Mouse (Mus musculus): Measurements from ENCODE around the gene Gm29735.
"Not testable (repeated sequence)": the region's sequence is repeated elsewhere in the genome, so short reads cannot be mapped to it uniquely, and the experiment has no call there.

Gm29735 gene

GRCm38 (mm10) chr7:142157013-142157412 is at the start of gene Gm29735:
Gm29735 (minus strand) TSS chr7:142157113.
- DNase-seq (ENCODE audit: low spot score) = not testable (repeated sequence)

GRCm38 (mm10) chr7:142205488-142205887 is 48.6 kb upstream of the Gm29735 start:
- DNase-seq (ENCODE audit: low spot score) = no peak

DNA sequence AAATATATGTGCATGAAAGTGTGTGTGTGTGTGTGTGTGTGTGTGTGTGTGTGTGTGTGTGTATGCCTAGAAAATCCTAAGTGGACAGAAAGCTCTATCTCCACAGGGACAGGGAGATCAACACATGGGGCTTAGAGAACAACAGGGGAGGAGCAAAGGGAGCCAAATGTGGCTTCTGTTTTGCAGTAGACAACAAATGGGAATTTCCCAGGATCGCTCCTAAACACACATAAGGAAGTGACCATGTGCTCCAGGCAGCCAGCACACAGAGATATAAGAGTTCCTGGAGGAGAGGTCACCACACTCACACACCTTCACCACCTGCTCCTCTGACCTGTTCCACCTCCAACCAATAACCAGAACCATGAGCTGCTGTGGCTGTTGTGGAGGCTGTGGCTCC is 44.2 kb upstream of the Gm29735 start, which contains the start of gene Krtap5-3:
TSS of gene Krtap5-3 (plus strand) at position 301 of the 400 bp plus-strand sequence.
- no peak for DNase-seq (ENCODE audit: low spot score)

DNA sequence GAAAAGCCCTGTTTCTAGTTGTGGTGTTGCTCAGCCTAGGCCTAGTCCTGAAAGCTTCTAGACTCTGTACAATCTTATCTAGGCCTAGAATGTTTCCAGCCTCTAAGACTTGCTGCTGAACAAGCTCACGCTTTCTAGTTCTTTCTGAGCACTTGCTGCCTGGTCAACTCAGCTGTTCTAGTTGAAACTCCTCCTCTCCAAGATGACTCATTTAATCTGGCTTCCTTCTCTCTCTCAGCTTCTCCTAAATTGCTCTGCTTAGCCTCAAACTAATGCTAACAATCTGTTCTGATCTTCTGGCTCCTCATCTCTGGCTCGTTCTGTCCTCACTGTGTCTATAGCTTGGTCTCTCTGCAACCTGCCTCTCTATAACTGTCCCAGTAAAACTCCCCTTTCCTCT is 41.8 kb upstream of the Gm29735 start:
- DNase-seq (ENCODE audit: low spot score) = no peak

GRCm38 (mm10) chr7:142190289-142190688 is 33.4 kb upstream of the Gm29735 start, which contains the start of gene Gm10153:
Gm10153 (minus strand) TSS chr7:142190389.
- no peak for DNase-seq (ENCODE audit: low spot score)

- DNase-seq (ENCODE audit: low spot score) = no peak
Observed at GRCm38 (mm10) chr7:142188156-142188555, 31.2 kb upstream of the Gm29735 start.

DNA sequence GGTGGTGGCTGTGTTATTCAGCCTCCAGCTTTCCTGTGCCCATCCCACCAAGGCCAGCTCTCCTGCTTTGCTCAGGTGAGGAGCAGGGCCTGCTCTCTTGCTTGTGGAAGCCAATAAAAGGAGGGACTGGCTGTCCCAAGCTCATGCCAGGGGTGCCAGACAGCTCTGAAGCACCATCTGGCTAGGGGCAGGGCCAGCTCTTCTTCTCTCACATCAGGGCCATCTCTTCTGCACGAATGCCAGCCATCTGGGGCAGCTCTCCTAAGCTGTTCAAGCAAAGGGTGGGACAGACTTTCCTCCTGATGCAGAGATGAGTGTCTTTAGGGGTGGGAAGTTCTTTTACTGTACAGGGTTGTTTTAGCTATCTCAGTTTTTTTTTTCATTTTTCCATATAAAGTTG is 24.1 kb upstream of the Gm29735 start:
- DNase-seq (ENCODE audit: low spot score) = no peak

GRCm38 (mm10) chr7:142178685-142179084 is 21.8 kb upstream of the Gm29735 start:
- DNase-seq (ENCODE audit: low spot score) = no peak

DNA sequence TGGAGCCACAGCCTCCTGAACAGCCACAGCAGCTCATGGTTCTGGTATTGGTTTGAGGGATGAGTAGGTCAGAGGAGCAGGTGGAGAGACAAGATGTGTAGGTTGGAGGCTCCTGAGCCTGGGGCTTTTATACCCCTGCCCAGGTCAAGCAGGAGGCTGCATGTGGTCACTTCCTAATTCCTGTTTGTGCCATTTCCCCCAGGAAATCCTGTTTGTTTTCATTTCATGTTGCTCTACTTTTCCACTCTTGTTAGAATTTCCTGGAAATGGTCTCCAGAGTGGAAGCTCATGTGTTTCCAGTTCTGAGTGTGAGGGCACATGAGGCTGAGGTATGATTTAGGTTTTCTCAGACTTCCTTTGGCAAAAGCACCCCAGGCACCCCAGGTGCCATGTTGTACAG is 19.0 kb upstream of the Gm29735 start, which contains the start of gene Krtap5-2:
TSS of gene Krtap5-2 (minus strand) at position 101 of the 400 bp plus-strand sequence.
- not testable (repeated sequence) for DNase-seq (ENCODE audit: low spot score)

DNA sequence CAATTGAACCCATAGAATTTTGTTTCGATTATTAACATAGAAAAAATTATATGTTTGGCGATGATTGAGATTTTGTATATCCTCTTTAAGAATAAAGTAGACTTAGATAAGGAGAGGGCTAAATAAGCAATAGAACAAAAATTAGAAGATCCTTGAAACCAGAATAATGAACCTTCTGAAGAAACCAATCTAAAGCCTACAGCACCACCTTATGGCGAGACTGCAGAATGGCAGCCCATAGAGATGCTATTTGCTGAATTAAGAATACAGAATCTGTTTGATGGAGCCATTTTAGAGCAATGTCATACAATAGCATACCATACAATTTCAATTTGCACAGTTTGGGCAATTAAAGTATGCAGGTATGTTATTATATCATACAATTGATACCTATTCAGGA is 12.9 kb upstream of the Gm29735 start:
- DNase-seq (ENCODE audit: low spot score) = no peak

- DNase-seq (ENCODE audit: low spot score) = not testable (repeated sequence)
Observed at GRCm38 (mm10) chr7:142165639-142166038, 8.7 kb upstream of the Gm29735 start, which contains the start of gene Gm4553. Gm4553 (minus strand) TSS chr7:142165739.

GRCm38 (mm10) chr7:142159366-142159765 is 2.5 kb upstream of the Gm29735 start:
- DNase-seq (ENCODE audit: low spot score) = no peak

GRCm38 (mm10) chr7:142155308-142155707 is 1.6 kb downstream of the Gm29735 start:
- DNase-seq (ENCODE audit: low spot score) = no peak

DNA sequence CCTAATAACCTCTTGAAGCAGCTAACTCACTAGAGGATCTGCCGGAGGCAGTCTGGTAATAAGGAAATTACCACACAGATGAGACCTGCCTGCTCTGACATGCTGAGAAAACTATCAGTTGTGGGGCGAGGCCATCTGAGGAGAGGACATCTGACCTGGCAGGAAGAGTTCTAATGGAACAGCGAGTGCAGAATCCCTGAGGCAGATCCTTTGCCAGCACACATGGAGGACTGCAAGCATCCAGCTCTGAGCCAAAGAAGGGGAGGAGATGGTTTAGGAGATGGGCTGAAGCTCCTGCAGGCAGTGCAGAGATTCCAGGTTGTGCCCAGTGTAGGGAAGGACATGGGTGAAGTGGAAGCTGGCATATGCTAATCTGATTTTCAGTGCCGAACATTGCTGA is 4.7 kb downstream of the Gm29735 start:
- no peak for DNase-seq (ENCODE audit: low spot score)

DNA sequence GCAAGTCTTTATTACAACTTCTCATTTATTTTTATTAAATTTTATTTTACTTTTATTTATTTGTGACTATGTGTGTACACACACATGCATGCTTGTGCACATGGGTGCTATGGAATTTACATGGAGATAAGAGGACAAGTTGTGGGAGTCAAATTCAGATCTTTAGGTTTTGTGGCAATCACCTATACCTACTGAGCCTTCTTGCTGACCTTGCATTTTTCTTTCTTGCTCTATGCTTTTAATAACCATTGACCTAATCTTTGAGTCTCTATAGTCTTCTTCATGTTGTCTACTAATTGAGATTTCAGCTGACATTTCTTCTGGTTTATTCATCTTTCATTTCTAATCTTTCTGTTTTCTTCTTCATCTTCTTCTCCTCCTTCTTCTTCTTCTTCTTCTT is 8.3 kb downstream of the Gm29735 start:
- DNase-seq (ENCODE audit: low spot score) = no peak

- DNase-seq (ENCODE audit: low spot score) = peak; percentile 18
Observed at GRCm38 (mm10) chr7:142146033-142146432, 10.9 kb downstream of the Gm29735 start.

DNA sequence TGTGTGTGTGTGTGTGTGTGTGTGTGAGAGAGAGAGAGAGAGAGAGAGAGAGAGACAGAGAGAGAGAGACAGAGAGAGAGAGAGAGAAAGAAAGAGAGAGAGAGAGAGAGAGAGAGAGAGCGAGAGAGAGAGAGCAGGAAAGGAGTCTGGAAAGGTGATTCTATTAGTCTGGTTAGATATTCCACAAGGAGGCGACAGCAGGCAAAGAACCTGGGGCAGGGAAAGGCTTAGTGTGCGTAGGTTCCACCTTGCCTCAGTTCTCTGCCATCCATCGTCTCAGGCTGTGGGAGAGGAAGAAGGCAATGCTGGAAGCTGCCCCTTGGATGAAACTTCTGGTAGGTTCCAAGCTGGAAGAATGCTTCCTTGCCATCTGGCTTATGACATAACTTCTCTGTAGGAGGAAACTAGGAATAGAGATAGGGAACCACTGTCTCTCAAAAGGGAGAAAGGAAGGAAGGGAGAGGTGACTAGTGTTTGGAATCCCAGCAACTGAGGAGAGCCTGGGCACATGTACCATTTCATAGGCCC is 11.4 kb downstream of the Gm29735 start:
- no peak for DNase-seq (ENCODE audit: low spot score)

GRCm38 (mm10) chr7:142144507-142144906 is 12.4 kb downstream of the Gm29735 start, which contains the start of gene Gm45337:
Gm45337 (minus strand) TSS chr7:142144607.
- no peak for DNase-seq (ENCODE audit: low spot score)

DNA sequence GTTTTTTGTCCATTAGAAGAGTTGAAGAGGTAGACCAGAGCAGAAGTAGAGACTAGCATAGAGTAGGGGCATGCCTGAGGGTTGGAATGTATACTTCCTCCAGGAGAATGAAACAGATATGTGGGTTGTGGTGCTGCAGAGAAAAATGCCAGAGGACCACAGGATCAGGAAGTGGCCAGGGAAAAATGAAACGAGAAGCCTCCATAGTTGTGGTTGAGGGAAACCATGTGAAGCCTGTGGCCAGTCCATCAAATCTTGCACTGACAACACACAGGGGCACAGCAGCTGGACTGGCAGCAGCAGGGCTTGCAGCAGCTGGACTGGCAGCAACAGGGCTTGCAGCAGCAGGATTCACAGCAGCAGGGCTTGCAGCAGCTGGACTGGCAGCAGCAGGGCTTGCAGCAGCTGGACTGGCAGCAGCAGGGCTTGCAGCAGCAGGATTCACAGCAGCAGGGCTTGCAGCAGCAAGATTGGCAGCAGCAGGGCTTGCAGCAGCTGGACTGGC is 13.4 kb downstream of the Gm29735 start:
- DNase-seq (ENCODE audit: low spot score) = not testable (repeated sequence)

DNA sequence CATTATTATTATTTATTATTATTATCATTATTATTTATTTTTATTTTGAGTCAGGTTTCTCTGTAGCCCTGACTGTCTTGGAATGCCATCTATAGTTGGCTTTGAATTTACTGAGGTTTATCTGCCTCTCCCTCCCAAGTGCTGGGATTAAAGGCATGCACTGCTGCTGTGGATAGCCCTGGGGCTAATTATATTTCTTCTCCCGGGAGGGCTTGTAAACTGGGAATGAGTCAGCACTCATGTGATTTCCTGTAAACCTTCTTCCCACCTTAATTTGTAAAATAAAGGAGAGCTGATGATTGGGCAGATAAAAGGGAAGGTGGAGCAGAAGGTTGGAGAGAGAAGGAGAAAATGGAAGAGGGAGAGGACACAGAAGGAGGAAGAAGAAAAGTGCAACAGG is 16.2 kb downstream of the Gm29735 start:
- DNase-seq (ENCODE audit: low spot score) = no peak

GRCm38 (mm10) chr7:142135934-142136333 is 21.0 kb downstream of the Gm29735 start, which contains the start of gene Gm39115:
Gm39115 (minus strand) TSS chr7:142136034.
- DNase-seq (ENCODE audit: low spot score) = not testable (repeated sequence)

GRCm38 (mm10) chr7:142134206-142134995 is 22.5 kb downstream of the Gm29735 start:
- no peak for DNase-seq (ENCODE audit: low spot score)

DNA sequence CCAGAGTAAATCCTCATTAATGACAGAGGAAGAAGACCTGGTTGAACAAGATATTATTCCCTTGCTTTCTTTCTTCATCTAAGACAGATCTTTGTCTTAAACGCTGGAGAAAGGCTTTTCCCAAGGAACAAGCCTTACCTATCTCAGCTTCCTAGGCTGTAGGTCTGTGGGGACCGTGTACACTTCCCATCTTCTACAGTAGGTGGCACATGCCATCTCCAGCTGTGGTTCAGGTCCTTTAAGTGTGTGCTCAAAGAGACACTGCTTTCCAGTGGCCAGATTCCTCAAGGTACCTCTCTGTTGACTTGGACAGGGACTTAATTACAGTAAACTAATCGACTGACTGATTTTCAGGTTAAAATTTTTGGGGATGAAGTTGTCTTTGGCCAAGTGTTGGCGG is 28.1 kb downstream of the Gm29735 start:
- no peak for DNase-seq (ENCODE audit: low spot score)
